Mouse (Mus musculus): ENCODE results near the gene Catsperg1. TPM values are rescaled to one million over a fixed set of nuclear protein-coding genes. Genes with fewer than 3 reads are reported as not detected.

The Catsperg1 gene
- total RNA-seq (2018; cell fraction: chromatin; rRNA removed): 10 to 100 TPM; 18.9 to 65.8 (median 41.0) TPM
- 1 to 10 TPM in 5 of 26 experiments, under 1 TPM in 21; 0.09 to 2.4 (median 0.55) TPM for total RNA-seq (2018; cell fraction: cytosol; rRNA removed)
- total RNA-seq (2018; cell fraction: nucleus; rRNA removed): 10 to 100 TPM in 25 of 26 experiments, 1 to 10 TPM in 1; 9.5 to 28.9 (median 19.9) TPM
- polyA plus RNA-seq (2018): 0.41 to 1.9 TPM (median 0.86 TPM) in 3 replicates

DNA sequence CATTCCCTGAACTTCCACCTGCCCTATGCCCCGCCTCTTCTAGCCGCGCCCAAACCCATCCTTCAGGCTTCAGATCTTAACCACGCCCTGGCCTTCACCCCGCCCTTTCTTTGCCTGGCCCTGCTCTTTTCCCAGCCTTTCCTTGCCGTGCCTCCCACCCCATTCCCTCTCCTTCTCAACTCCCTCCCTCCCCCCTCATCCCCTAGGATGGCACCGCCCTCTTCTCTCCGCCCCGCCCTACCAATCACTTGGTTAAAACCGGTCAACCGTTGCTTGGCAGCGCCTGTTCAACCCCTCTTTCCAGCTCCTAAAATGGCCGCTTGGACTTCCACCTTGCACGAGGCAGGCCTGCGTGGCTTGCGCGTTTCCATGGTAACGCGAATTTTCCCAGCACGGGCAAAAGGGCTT, at the start of gene Catsperg1:
Catsperg1 (minus strand) TSS at position 361 of the 408 bp plus-strand sequence.
- 74% methylated on average over 19 of the region's 20 CpGs for WGBS (ENCODE audit: missing documents)
- no peaks in the 10 kb centered on the region for H3K79me2 ChIP-seq (ENCODE audit: inconsistent target)
- no peak within 1 kb of the TSS for H3K4me3 ChIP-seq (ENCODE audit: inconsistent target)
- no peak within 1 kb of the TSS for H3K27ac ChIP-seq
- peaks cover 12% of the 10 kb centered on the region for H3K36me3 ChIP-seq (ENCODE audit: inconsistent target)

DNA sequence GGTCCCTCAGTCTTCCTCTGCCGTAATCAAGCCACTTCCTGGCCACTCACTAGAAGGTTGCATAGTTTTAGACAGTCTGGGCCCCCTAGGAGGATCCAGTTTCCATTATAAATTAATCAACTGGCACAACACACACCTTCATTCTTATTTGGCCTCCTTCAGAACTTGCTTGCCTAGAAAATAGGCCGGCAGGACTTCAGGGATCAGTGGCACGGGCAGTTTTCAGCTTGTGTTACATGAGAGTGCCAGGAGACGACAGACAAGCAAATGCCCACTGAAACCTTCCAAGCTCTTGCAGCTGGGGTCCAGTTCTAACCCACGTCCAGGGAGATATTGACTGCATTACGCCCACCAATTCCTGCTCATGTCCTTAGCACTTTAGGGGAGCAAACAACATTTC, 48.3 kb upstream of the Catsperg1 start:
- WGBS (ENCODE audit: missing documents): 86% methylated on average over 6 of the region's 6 CpGs
- Histone ChIP-seq H3K27ac (no peak overlapping the region), H3K79me2 (ENCODE audit: inconsistent target) (no peaks in the 10 kb centered on the region), H3K4me3 (ENCODE audit: inconsistent target) (no peak overlapping the region), H3K36me3 (ENCODE audit: inconsistent target) (no peaks in the 10 kb centered on the region)

DNA sequence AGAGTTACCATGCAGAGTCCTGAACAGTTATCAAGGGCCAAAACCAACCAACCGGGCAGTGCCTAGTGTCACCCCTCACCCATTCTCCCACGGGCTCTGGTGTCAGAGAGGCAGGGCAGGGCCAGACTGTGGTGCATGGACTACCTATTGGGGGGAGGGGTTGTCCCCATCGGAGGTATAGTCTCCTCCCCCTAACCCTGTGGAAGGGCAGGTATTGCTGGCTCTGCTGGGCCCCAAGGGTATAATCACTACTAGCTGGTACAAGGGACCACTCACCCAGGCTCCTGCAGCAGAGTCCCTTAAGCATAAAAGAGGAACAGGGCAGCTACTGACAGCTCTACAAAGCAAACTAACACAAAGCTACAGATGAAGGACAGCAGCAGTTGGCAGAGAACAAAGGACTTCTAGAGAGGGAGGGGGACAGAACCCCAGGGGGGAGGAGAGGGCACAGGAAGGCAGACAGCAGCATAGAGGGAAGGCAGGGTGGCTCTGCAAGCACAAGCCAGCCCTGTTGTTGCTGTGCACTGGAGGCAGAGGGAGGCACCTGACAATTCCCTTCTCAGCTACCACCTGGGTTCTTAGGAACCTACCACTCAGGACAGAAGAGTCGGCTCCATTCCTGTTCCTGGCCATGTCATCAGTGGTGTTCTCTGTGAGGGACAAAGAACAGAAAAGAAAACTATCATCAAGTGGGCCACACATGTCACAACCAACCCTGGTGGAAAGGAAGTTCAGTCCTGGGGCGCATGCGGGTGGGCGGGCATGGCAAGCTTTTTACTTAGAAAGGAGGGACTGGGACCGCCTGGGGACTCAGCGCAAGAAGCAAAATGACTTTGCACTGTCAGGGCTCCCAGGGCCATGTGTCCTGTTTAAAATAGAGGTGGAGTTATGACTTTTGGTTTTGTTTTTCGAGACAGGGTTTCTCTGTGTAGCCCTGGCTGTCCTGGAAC, 46.2 kb upstream of the Catsperg1 start:
- no peaks in the 10 kb centered on the region for H3K79me2 ChIP-seq (ENCODE audit: inconsistent target)
- H3K27ac ChIP-seq: no peak overlapping the region
- no peak overlapping the region for H3K4me3 ChIP-seq (ENCODE audit: inconsistent target)
- WGBS (ENCODE audit: missing documents): 88% methylated on average over 10 of the region's 10 CpGs
- H3K36me3 ChIP-seq (ENCODE audit: inconsistent target): no peaks in the 10 kb centered on the region

DNA sequence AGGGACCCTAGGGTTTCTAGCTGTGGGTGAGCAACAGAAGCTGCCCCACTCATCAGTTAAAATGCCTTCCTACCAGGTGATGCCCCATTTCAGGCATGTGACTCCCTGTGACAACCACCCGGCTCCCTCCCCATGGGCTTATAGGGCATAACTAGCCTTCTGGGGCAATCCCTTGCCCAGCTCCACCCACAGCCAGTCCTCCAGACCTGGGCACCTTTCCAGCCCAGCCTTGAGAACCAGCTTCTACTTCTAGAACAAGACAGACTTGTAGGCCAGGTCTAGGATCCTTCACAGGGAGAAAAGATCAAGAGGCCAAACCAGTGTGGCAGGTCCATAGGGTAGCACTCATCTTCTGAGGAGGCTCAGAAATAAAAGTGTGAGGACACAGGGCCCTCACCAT, 43.5 kb upstream of the Catsperg1 start:
- WGBS (ENCODE audit: missing documents): 100% methylated on average over 1 of the region's 1 CpGs
- H3K4me3 ChIP-seq (ENCODE audit: inconsistent target): no peak overlapping the region
- H3K27ac ChIP-seq: no peak overlapping the region
- no peaks in the 10 kb centered on the region for H3K36me3 ChIP-seq (ENCODE audit: inconsistent target)
- no peaks in the 10 kb centered on the region for H3K79me2 ChIP-seq (ENCODE audit: inconsistent target)

DNA sequence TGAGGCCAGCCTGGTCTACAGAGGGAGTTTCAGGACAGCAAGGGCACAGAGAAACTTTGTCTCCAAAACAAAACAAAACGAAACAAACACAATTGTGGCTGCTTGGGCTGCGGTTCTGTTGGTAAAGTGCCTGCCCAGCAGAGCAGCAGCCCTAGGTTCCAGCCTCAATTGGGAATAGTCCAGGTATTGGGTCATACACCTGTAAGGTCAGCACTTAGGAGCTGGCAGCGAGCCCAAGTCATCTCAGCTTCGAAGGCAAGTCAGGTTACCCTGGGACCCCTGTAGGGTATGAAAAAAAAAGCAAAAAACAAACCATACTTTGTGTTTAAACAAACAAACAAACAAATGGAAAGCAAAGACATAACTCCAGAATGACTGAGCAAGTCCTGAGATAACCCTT, 42.0 kb upstream of the Catsperg1 start:
- H3K4me3 ChIP-seq (ENCODE audit: inconsistent target): no peak overlapping the region
- H3K79me2 ChIP-seq (ENCODE audit: inconsistent target): no peaks in the 10 kb centered on the region
- no peaks in the 10 kb centered on the region for H3K36me3 ChIP-seq (ENCODE audit: inconsistent target)
- 92% methylated on average over 3 of the region's 4 CpGs for WGBS (ENCODE audit: missing documents)
- no peak overlapping the region for H3K27ac ChIP-seq

DNA sequence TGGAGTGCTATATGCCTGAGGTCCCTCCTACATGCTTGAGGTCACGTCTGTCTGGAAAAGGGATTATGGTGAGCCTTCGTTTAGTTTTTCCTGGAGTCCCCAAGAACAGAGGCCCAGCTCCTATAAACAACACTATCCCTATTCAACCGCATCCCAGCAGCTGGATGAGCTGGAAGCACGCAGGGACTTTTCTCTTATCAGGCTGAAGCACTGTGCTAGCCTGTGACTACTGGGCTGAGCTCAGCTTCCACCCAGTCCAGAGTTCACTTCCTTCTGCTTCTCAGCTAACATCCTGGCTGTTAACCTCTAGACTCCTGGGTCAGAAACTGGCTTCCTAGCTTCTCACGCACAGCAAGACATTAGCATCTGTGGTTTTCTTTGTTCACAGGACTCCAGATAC, 40.0 kb upstream of the Catsperg1 start:
- WGBS (ENCODE audit: missing documents): 29% methylated on average over 5 of the region's 5 CpGs
- Histone ChIP-seq H3K79me2 (ENCODE audit: inconsistent target) (no peaks in the 10 kb centered on the region), H3K4me3 (ENCODE audit: inconsistent target) (no peak overlapping the region), H3K27ac (no peak overlapping the region), H3K36me3 (ENCODE audit: inconsistent target) (no peaks in the 10 kb centered on the region)

DNA sequence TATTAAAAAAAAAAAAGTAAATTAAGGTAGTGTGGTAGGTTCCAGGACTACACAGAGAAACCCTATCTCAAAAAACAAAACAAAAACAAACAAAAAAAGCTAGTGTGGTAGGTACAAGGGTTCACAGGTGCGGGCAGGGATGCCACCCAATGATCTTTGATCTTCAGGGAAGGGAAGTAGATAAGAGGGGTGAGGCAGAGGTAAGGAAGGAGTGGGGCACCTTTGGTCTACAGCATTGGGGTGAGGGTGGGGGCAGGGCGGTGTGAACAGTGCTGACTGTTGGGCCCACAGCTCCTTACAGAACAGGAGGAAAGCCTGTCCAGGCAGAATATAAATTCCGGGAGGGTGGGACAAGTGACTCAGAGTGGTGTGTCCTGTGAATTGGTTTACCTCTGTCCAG, 37.3 kb upstream of the Catsperg1 start:
- no peak overlapping the region for H3K4me3 ChIP-seq (ENCODE audit: inconsistent target)
- H3K27ac ChIP-seq: no peak overlapping the region
- H3K36me3 ChIP-seq (ENCODE audit: inconsistent target): no peaks in the 10 kb centered on the region
- H3K79me2 ChIP-seq (ENCODE audit: inconsistent target): no peaks in the 10 kb centered on the region
- 85% methylated on average over 3 of the region's 3 CpGs for WGBS (ENCODE audit: missing documents)

DNA sequence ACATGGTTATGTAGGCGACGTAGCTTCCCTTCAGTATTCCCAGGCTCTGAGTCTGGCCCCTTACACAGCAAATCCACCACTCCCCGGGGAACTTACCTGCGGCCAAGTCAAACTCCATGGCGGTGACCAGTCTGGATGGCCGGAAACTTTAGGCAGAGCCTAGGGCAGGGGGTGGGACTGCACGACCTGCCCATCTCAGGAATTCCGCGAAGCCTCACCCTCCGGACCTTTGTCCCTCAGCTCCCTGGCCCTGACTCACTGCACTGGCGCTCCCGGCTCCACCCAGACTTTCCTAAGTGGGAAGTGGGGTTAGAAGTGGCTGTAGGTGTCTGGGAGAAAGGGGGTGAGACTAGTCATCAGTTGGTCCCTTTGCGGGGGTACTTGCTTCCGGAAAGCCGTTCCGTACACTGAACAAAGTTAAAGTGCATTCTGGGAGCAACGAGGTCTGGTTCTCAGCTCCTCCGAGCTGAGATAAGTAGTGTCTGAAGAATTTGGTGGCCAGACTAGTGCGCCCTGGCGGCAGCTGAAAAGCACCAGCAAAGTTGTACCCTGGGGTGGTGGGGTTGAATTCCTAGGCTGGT, 34.5 kb upstream of the Catsperg1 start, which contains the start of gene 2200002D01Rik:
2200002D01Rik (minus strand) TSS at position 206 of the 581 bp plus-strand sequence.
- Histone ChIP-seq H3K27ac (no peak within 1 kb of the TSS), H3K79me2 (ENCODE audit: inconsistent target) (no peaks in the 10 kb centered on the region), H3K36me3 (ENCODE audit: inconsistent target) (peaks cover 9% of the 10 kb centered on the region; the same call in 1 of the 2 replicates), H3K4me3 (ENCODE audit: inconsistent target) (no peak within 1 kb of the TSS)
- WGBS (ENCODE audit: missing documents): 50% methylated on average over 20 of the region's 20 CpGs

DNA sequence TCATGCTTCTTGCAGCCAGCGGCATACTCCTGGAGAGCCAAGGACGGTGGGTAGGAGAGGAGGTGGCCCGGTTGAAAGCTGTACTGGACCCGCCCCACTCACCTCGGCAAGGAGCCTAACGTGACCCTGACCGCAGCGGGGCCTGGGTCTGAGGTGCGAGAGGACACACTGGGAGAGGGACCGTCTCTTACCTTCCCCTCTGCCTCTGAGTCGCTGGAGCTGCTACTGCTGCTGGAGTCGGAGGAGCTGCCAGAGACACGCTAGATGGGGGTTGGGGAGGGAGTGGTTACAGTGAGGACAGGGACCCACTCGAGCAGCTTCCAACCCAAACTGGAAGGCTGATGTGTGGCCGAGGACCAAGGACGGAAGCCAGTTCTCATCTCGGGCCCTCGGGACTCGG, 33.9 kb upstream of the Catsperg1 start:
- H3K36me3 ChIP-seq (ENCODE audit: inconsistent target): peaks cover 9% of the 10 kb centered on the region; the same call in 1 of the 2 replicates
- no peaks in the 10 kb centered on the region for H3K79me2 ChIP-seq (ENCODE audit: inconsistent target)
- WGBS (ENCODE audit: missing documents): 52% methylated on average over 15 of the region's 19 CpGs
- H3K4me3 ChIP-seq (ENCODE audit: inconsistent target): no peak overlapping the region
- no peak overlapping the region for H3K27ac ChIP-seq

DNA sequence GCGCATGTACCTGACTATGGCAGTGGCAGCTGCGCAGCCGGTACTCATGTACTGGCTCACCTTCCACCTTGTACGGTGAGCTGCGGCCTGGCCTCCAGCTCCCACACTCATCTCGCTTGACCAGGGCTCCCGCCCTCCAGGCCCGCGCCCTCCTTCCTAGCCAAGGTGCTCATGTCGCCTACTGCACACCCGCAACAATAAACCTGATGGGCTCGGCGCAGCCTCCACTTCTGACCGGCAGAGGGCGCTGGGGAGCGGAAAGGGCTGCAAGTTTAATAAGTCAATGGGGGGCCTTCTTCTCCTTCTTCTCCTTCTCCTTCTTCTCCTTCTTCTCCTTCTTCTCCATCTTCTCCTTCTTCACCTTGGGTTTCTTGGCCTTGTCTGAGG, 33.5 kb upstream of the Catsperg1 start:
- Histone ChIP-seq H3K36me3 (ENCODE audit: inconsistent target) (peaks cover 9% of the 10 kb centered on the region; the same call in 1 of the 2 replicates), H3K79me2 (ENCODE audit: inconsistent target) (no peaks in the 10 kb centered on the region; the same call in 1 of the 2 replicates), H3K4me3 (ENCODE audit: inconsistent target) (no peak overlapping the region), H3K27ac (no peak overlapping the region)
- WGBS (ENCODE audit: missing documents): 29% methylated on average over 7 of the region's 16 CpGs

DNA sequence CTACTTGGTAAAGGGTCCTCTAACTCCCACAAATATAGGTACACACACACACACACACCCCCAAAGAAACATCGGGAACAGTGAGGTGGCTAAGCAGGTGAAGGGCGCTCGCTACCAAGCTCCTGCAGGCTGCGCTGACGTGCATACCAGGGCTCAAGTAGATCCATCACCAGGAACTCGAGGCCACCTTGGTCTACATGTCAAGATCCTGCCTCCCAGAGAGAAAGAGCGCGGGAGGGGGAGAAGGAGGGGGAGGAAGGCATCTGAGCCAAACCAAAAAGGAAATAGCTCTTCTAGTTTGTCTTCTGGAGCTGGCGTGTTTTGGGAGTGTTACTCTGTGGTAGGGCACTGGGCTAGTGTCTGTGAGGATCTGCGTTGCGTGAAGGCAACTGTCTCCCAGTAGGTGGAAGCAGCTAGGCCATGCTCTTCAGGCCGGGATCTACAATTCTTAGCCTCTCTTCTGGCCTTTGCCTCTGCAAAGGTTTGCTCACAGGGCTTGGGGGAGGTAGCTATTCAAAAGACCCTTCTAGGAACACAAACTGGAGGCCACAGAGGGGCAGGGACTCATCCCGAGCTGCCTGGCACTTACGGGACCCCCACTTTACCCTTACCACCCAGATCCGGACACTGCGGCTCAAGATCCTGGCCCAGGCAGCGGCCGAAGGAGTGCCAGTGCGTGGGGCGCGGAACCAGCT, 32.9 kb upstream of the Catsperg1 start:
- no peak overlapping the region for H3K4me3 ChIP-seq (ENCODE audit: inconsistent target)
- H3K79me2 ChIP-seq (ENCODE audit: inconsistent target): peaks cover 3% of the 10 kb centered on the region; the same call in 1 of the 2 replicates
- peaks cover 9% of the 10 kb centered on the region; the same call in 1 of the 2 replicates for H3K36me3 ChIP-seq (ENCODE audit: inconsistent target)
- WGBS (ENCODE audit: missing documents): 91% methylated on average over 21 of the region's 21 CpGs
- no peak overlapping the region for H3K27ac ChIP-seq

DNA sequence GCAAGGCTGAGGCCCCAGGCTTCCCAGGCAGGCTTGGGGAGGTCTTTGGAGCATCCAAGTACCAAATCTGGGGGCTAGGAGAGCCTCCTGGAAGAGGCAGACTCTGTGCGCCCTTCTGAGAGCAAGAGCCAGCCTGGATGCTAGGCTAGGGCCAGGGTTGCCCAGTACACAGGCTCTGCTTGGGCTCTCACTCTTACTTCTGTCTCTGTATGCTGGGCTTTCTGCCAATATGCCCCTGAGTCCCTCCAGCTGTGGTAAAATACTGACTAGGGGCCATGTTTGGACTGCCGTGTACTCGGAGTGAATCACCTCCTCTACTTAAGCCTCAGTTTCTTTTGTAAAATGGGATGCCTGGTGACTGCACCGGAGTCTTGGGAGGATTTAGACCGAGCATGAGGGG, 32.2 kb upstream of the Catsperg1 start:
- Histone ChIP-seq H3K36me3 (ENCODE audit: inconsistent target) (peaks cover 9% of the 10 kb centered on the region; the same call in 1 of the 2 replicates), H3K4me3 (ENCODE audit: inconsistent target) (no peak overlapping the region), H3K27ac (no peak overlapping the region), H3K79me2 (ENCODE audit: inconsistent target) (peaks cover 9% of the 10 kb centered on the region; the same call in 1 of the 2 replicates)
- whole genome bisulfite sequencing (ENCODE audit: missing documents): 91% methylated on average over 5 of the region's 5 CpGs

DNA sequence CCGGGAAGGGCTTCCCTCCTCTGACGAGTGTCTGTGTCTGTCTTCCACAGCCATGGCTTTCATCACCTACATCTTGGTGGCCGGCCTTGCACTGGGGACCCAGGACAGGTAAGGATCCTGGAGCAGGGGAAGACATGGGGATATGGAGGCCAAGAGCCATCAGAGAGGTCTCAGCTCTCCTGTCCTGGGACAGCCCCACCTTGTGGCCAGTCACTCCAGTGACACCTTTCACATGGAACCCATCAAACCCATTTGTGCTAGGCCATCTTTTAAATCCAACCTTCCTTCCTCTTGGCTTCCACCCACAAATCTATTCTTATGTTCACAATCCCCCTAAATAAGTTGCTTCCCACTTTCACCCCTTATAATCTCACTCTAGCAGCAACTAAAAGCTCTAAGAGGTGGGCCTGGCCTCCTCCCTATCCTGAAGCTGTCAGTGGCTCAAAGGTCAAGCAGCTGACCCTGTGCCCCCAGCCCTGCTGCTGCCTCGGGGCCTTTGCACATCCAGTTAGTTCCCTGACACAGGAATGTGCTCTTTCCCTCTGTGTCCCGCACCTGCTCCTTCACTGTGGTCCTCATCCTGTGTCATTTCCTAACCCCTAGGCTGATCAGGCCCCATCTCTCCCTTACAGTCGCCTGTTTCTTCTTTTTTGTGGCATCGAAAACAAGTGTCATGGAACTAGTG, 31.0 kb upstream of the Catsperg1 start:
- Histone ChIP-seq H3K4me3 (ENCODE audit: inconsistent target) (no peak overlapping the region), H3K36me3 (ENCODE audit: inconsistent target) (peaks cover 9% of the 10 kb centered on the region; the same call in 1 of the 2 replicates), H3K27ac (no peak overlapping the region), H3K79me2 (ENCODE audit: inconsistent target) (peaks cover 19% of the 10 kb centered on the region; the same call in 1 of the 2 replicates)
- 96% methylated on average over 7 of the region's 7 CpGs for WGBS (ENCODE audit: missing documents)

Measured in macrophage (primary cell).